Mouse (Mus musculus) forebrain, embryonic 16.5 days (tissue): Measurements from ENCODE around the gene Dnah3. TPM values are rescaled to one million over a fixed set of nuclear protein-coding genes. Genes with fewer than 3 reads are reported as not detected.
A peak's percentile ranks its signal among the peaks of the same experiment; 100 is the strongest.

Experiments used
- ATAC-seq: fragments of 200-750 bp; cut with Nextera tagmentation; 2 replicates; pipeline ENCODE4 v1.8.0; 2017; ENCODE audit warnings: mild to moderate bottlenecking, moderate library complexity
- H3K27ac ChIP-seq: fragments of 300-500 bp; sonication (generic); 2 replicates; pipeline ENCODE4 v1.5.1; 2014; ENCODE audit warnings: low read length, control low read depth
- H3K27me3 ChIP-seq: fragments of 300-500 bp; sonication (generic); replicated peaks from 2 replicates; pipeline ENCODE4 v1.6.1; 2014; ENCODE audit warnings: low read length; ENCODE audit not compliant: control insufficient read depth, insufficient read depth
- H3K36me3 ChIP-seq: fragments of 300-500 bp; sonication (generic); 2 replicates; pipeline ENCODE4 v1.6.1; 2014; ENCODE audit not compliant: control insufficient read depth, insufficient read depth
- H3K4me1 ChIP-seq: fragments of 300-500 bp; sonication (generic); replicated peaks from 2 replicates; pipeline ENCODE4 v1.6.1; 2014; ENCODE audit warnings: low read length; ENCODE audit not compliant: control insufficient read depth, insufficient read depth
- H3K4me2 ChIP-seq: fragments of 300-500 bp; sonication (generic); 2 replicates; pipeline ENCODE4 v1.6.1; 2014; ENCODE audit warnings: mild to moderate bottlenecking, low read length, control low read depth
- H3K4me3 ChIP-seq: fragments of 300-500 bp; sonication (generic); replicated peaks from 2 replicates; pipeline ENCODE4 v1.5.1; 2014; ENCODE audit warnings: mild to moderate bottlenecking, low read length, control low read depth
- H3K9ac ChIP-seq: fragments of 300-500 bp; sonication (generic); replicated peaks from 2 replicates; pipeline ENCODE4 v1.6.1; 2014; ENCODE audit warnings: low read depth, low read length, control low read depth
- H3K9me3 ChIP-seq: fragments of 300-500 bp; sonication (generic); 2 replicates; pipeline ENCODE4 v1.6.1; 2016; ENCODE audit warnings: low read length; ENCODE audit not compliant: control insufficient read depth
- whole genome bisulfite sequencing: fragments of 180-500 bp; shearing (Covaris S2); extraction: QIAGEN DNeasy Blood & Tissue Kit; methylation state at CpG from one replicate; pipeline ENCODE4 v1.1.7; 2014; 5-methylcytosine and 5-hydroxymethylcytosine counted together
- polyA plus RNA-seq: library from polyadenylated mRNA; unstranded; fragments of >200 nt; fragmentation: Nextera tagmentation; extraction: Ambion mirVana; gene quantifications from 2 replicates; pipeline ENCODE4 v1.2.1, GENCODE M21; 2015

Gene Dnah3
- polyA plus RNA-seq, 1 experiment from 2014 or later, result not detected

DNA sequence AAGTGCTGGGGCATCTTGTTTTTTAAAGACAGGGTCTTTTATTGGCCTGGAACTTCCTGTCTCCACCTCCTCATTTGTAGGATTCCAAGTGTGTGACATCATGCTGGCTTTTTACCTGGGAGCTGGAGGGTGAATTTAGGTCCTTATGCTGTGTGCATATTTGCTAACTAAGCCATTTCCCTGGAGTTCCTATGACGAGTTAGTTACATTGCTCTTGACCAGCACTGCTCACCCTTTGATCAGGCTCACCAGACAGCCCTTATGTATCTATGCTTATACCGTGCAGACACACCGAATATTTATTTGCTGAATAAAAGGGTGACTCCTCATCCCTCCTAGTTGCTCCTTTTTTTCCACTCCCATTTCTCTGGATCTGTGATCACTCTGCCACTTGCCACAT is 14.9 kb downstream of the Dnah3 start:
- H3K4me2 ChIP-seq, result no peak overlapping the region
- no peak overlapping the region for H3K9ac ChIP-seq
- no peak for ATAC-seq
- no peaks in the 10 kb centered on the region for H3K27me3 ChIP-seq
- no peaks in the 10 kb centered on the region for H3K4me1 ChIP-seq
- 77% methylated on average over 3 of the region's 3 CpGs for whole genome bisulfite sequencing
- no peak overlapping the region for H3K27ac ChIP-seq
- no peak overlapping the region for H3K4me3 ChIP-seq
- H3K36me3 ChIP-seq, result no peaks in the 10 kb centered on the region
- no peaks in the 10 kb centered on the region for H3K9me3 ChIP-seq

DNA sequence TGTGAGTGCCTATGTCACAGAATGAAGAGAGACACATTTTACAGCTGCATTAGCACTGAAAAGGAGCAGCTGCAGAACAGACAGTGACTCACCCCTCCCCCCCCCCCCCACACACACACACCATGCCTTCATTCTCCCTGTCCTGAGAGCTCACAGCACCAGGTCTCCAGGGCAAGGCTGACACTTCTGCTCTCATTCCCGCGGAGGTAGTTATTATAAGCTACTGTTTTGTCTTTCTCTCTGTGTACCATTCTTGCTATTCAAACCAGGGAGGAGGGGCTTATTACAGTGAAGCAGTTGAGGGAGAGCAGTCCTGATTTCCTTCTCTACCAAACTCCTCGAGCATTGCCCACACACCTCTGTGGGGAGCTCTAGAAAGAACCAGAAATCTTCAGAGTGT is 25.9 kb downstream of the Dnah3 start:
- no peaks in the 10 kb centered on the region for H3K9me3 ChIP-seq
- no peak overlapping the region for H3K4me2 ChIP-seq
- H3K4me1 ChIP-seq, result no peaks in the 10 kb centered on the region; the same call in 1 of the 2 replicates
- H3K4me3 ChIP-seq, result no peak overlapping the region
- no peak overlapping the region for H3K27ac ChIP-seq
- no peak overlapping the region for H3K9ac ChIP-seq
- 22% methylated on average over 3 of the region's 3 CpGs for WGBS
- no peaks in the 10 kb centered on the region for H3K36me3 ChIP-seq
- 0 out of 2 replicates have a peak, but pooled peaks have one; percentile 15 for ATAC-seq
- H3K27me3 ChIP-seq, result no peaks in the 10 kb centered on the region

DNA sequence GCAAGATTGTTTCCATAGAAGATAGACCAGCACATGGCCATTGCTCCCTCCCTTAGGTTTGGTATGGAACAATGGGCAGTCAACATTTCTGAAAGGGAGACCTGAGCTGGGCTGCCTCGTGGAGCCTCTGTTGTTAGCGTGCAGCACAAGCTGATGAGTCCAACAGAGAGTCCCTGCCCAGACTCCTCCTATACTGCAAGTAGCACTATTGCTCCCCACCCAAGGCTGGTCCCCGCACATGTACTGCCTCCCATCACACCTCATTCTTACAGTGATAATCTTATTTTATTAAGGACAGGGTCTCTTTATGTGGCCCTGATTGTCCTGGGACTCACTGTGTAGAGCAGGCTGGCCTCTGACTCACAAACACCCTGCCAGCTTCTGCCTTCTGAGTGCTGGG is 27.0 kb downstream of the Dnah3 start:
- H3K4me3 ChIP-seq, result no peak overlapping the region
- no peaks in the 10 kb centered on the region for H3K36me3 ChIP-seq
- H3K4me2 ChIP-seq, result no peak overlapping the region
- H3K9ac ChIP-seq, result no peak overlapping the region
- no peaks in the 10 kb centered on the region for H3K27me3 ChIP-seq
- ATAC-seq, result no peak
- H3K27ac ChIP-seq, result no peak overlapping the region
- WGBS, result 75% methylated on average over 3 of the region's 3 CpGs
- no peaks in the 10 kb centered on the region; the same call in 1 of the 2 replicates for H3K4me1 ChIP-seq
- no peaks in the 10 kb centered on the region for H3K9me3 ChIP-seq

DNA sequence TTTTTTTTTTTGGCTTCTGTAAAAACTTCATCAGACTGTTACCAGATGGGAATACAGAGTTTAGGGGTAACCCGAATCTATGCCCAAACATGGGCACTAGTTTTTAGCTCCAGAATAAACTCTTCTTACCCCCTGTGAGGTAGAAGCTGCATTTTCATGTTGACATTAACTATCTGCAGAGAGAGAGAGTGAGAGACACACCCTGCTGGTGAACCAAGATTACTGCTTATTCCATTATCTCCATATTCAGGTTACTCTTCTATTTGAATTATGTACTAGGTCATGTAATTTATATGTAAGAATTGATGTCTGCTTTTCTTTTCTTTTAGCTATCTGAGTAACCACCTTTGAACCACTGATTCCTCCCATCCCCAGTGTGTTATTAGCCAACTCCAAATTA is 31.0 kb downstream of the Dnah3 start:
- Histone ChIP-seq H3K36me3 (no peaks in the 10 kb centered on the region), H3K4me2 (no peak overlapping the region), H3K9ac (no peak overlapping the region), H3K27me3 (no peaks in the 10 kb centered on the region), H3K9me3 (no peaks in the 10 kb centered on the region), H3K4me1 (no peaks in the 10 kb centered on the region), H3K27ac (no peak overlapping the region), H3K4me3 (no peak overlapping the region)
- ATAC-seq, result no peak
- 87% methylated on average over 1 of the region's 1 CpGs for WGBS

DNA sequence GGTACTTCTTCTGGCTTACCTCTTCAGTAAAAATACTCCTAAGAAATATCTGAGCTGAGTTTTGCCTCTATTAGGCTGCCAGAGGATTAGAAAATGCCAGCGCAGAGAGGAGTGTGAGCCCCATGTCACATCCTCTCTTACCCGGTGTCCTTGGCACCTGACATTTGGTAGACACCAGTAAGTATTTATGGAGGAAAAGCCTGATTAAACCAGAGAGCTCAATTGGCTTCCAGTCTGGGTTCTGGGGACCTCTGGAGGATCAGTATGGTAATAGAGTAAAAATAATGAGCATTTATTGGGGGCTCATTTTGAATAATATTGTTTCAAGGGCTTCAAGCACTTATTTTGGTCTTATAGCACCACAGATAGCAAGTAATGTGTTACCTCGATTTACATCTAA is 39.6 kb downstream of the Dnah3 start:
- Histone ChIP-seq H3K9me3 (no peaks in the 10 kb centered on the region), H3K4me2 (no peak overlapping the region), H3K4me1 (no peaks in the 10 kb centered on the region), H3K4me3 (no peak overlapping the region), H3K36me3 (no peaks in the 10 kb centered on the region), H3K27ac (no peak overlapping the region), H3K27me3 (no peaks in the 10 kb centered on the region), H3K9ac (no peak overlapping the region)
- no peak for ATAC-seq
- WGBS, result 83% methylated on average over 3 of the region's 3 CpGs

DNA sequence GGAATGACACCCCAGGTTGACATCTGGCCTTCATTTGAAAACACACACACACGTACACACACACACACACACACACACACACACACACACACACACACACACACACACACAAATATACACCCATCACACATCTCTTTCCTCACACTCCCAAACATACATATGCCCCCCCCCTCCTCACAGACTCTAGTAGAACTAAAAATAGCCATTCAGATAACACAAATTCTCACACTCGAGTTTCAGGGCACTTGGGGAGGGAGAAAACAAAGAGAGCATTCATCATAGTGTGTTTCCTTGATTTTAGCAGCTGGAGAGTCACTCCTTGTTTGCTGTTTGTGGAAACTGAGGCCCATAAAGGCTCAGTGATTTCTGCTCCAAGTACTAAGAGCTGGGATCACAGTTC is 41.1 kb downstream of the Dnah3 start:
- Histone ChIP-seq H3K4me2 (no peak overlapping the region), H3K27ac (no peak overlapping the region), H3K36me3 (no peaks in the 10 kb centered on the region), H3K4me1 (no peaks in the 10 kb centered on the region), H3K4me3 (no peak overlapping the region), H3K9me3 (no peaks in the 10 kb centered on the region), H3K9ac (no peak overlapping the region), H3K27me3 (no peaks in the 10 kb centered on the region)
- no peak for ATAC-seq
- WGBS, result 58% methylated on average over 2 of the region's 2 CpGs

DNA sequence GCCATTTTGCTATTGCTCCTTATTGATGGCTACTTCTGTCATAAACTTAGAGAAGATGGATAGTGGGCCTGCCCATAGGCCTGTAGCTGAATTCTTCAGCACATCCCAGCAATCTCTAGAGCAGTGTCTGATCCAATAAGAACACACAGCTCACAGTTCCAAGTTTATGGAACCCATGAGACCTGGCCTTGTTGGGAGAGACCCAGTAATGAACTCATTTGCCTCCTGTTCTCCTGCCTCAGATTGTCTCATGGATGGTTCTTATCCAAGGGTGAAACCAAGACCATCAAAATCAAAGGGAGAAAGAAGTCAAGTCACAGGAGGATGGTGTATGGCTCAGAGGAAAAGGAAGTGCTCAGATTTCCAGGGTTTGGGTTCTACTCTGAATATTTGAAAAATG is 44.6 kb downstream of the Dnah3 start:
- no peak overlapping the region for H3K4me3 ChIP-seq
- H3K27ac ChIP-seq, result no peak overlapping the region
- no peak for ATAC-seq
- no peak overlapping the region for H3K9ac ChIP-seq
- H3K36me3 ChIP-seq, result no peaks in the 10 kb centered on the region
- no peaks in the 10 kb centered on the region for H3K9me3 ChIP-seq
- H3K27me3 ChIP-seq, result no peaks in the 10 kb centered on the region
- no peaks in the 10 kb centered on the region for H3K4me1 ChIP-seq
- no peak overlapping the region for H3K4me2 ChIP-seq

DNA sequence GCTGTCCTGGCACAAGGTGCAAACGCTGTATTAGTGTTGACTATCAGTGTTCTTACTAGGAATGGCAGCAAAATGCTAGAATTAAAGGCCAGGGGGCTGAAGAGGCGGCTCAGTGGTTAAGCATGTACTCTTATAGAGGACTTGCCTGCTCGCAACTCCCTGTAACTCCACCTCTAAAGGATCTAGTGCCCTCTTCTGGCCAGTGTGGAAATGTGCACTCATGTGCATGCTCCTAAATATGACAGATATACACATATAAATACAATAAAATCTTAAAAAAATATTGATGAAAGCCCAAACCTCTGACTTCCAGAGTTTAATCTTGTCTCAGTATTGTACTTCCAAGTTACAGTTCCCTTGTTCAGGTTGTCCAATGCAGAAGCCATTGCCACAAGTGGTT is 51.1 kb downstream of the Dnah3 start:
- Histone ChIP-seq H3K4me3 (no peak overlapping the region), H3K9me3 (no peaks in the 10 kb centered on the region), H3K27me3 (no peaks in the 10 kb centered on the region), H3K27ac (no peak overlapping the region), H3K4me2 (no peak overlapping the region), H3K9ac (no peak overlapping the region), H3K36me3 (no peaks in the 10 kb centered on the region), H3K4me1 (no peaks in the 10 kb centered on the region)
- 91% methylated on average over 3 of the region's 3 CpGs for WGBS
- ATAC-seq, result no peak

DNA sequence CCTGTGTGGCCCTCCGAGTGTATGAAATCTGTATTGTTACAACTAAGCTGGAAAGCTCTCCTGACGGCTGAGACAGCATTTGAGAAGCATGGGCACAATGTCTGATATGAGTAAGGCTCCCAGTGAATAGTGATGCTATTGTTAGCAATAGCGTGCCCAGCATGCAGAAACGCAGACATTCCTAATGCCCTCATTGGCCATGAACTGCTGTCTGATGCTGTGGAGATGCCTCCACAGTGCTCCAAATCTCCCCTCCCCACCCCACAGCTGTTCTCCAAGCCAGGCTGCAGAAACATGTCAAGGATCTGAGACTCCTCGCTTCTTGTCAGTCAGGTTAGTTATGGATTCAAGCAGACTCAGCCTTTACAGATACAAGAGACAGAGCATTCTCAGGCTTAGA is 58.7 kb downstream of the Dnah3 start:
- no peaks in the 10 kb centered on the region for H3K27me3 ChIP-seq
- no peaks in the 10 kb centered on the region for H3K36me3 ChIP-seq
- H3K4me3 ChIP-seq, result no peak overlapping the region
- no peak overlapping the region for H3K27ac ChIP-seq
- H3K4me1 ChIP-seq, result no peaks in the 10 kb centered on the region
- no peak overlapping the region for H3K9ac ChIP-seq
- H3K4me2 ChIP-seq, result no peak overlapping the region
- 59% methylated on average over 5 of the region's 5 CpGs for WGBS
- H3K9me3 ChIP-seq, result no peaks in the 10 kb centered on the region
- ATAC-seq, result no peak

DNA sequence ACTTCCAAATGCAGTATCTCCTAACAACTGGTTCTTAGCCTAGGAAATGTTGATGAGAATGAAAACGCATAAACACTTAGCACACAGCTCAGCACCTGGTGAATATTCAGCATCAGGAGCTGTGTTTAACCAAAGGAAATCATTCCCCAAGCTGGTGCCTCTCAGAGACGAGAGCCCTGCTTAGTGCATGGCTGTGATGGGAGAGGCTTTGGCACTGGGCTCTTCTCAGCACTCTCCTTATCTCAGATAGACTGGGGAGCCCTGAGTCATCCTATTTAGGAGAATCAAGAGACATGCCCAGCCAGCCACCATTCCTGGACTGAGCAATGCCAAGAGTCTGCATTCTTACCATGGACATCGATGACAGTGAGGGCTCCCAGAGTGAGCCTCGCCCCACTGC is 60.1 kb downstream of the Dnah3 start:
- Histone ChIP-seq H3K27me3 (no peaks in the 10 kb centered on the region), H3K36me3 (no peaks in the 10 kb centered on the region), H3K4me2 (no peak overlapping the region), H3K4me3 (no peak overlapping the region), H3K4me1 (no peaks in the 10 kb centered on the region), H3K9me3 (no peaks in the 10 kb centered on the region), H3K9ac (no peak overlapping the region), H3K27ac (no peak overlapping the region)
- ATAC-seq, result 0 out of 2 replicates have a peak, but pooled peaks have one; percentile 18
- 86% methylated on average over 4 of the region's 4 CpGs for WGBS
